Mouse (Mus musculus) MN1 (cell line): ENCODE results near the gene Rec114.

Source experiments
- DNase-seq: peaks from one replicate; pipeline ENCODE4 v3.0.0-alpha.2; 2016; ENCODE audit warnings: low spot score

The Rec114 gene

GRCm38 (mm10) chr9:58718964-58719363 is 24.8 kb downstream of the Rec114 start:
- DNase-seq: peak; percentile 19

GRCm38 (mm10) chr9:58716886-58717285 is 26.9 kb downstream of the Rec114 start:
- no peak for DNase-seq

DNA sequence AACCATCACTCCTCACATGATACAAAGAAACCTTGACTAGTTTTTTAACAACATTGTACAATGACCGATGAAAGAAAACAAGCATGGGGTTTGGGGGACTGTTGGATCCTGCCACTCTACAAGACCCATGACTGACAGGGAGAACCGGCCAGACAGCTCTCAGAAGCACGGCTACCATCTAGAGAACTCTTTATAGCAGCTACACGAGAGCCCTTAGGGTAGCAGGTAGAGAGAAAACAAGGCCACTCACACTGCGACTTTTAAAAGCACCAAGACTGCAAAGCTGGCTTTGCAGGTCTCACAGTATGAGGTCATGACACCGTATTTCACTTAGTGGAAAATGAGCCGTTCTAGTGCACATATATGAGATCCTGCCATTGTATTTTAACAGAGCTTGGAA is 33.1 kb downstream of the Rec114 start:
- no peak for DNase-seq

GRCm38 (mm10) chr9:58709939-58710338 is 33.8 kb downstream of the Rec114 start:
- peak; percentile 73 for DNase-seq

GRCm38 (mm10) chr9:58707796-58708195 is 36.0 kb downstream of the Rec114 start:
- DNase-seq: no peak

DNA sequence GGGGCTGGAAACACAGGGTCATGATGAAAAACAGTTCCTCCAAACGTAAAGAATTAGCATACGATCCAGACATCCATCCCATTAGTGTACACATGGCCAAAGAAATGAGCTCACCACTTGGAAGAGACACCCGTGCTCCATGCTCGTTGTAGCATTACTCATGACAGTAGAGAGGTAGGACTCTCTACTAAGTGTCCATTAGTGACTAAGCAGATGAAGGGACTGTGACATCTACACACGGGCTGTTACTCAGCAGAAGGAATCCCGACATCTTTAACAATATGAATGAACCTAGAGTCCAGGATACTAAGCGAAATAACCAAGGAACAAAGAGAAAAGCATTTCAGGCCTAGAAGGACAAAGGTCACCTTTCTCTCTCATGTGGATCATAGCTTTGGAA is 37.7 kb downstream of the Rec114 start:
- no peak for DNase-seq

DNA sequence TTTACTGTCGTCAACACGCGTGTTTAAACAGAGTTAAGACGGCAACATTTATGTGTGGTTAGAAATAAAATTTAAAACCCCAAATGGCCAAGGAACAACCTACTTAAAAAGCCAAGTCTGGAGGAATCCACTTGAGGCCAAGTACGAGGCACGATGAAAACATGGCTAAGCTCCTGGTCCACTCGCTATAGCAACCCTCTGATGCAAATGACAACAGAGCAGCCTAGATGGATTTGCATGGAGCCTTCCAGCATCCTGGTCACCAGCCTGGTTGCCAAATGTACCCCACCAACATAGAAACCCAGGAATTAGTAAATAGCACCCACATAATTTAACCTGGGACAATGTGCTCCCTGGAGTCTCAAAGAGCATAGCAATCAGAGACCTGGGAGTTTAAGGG is 40.0 kb downstream of the Rec114 start:
- DNase-seq: no peak

DNA sequence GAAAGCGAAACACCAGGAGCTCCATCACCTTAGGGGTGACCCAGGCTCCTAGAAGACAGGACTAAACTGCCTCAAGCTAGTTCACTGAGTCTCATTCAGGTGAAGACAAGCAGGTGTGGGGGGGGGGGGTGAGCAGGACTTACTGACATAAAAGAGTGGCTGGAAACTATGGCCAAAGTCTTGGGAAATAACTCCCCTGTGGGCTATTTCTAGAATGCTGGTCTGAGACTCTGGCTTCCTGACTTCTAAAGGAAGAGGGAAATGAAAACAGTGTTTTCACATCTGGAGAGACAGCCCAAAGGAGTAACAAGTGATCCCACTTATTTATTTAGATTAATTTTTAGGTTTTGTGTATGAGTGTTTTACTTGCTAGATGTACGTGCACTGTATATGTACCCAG is 42.0 kb downstream of the Rec114 start:
- DNase-seq: no peak

DNA sequence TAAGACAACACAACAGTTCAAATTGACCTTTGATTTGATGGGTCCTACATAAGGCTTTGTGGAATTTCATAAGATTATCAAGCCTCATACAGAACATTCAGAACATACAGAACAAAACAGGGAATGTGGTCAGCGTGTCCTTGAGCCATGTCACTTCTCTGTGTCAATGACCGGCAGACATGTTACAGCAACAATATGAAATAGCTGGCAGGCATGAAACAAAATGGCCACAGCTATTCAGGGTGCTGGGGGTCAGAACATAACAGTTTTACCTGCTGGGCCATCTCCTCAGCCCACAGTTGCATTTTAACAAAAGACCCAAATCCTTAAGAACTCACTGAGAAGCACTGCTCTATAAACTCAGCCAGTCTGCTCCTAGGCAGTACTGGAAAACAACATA is 45.3 kb downstream of the Rec114 start:
- DNase-seq: no peak

DNA sequence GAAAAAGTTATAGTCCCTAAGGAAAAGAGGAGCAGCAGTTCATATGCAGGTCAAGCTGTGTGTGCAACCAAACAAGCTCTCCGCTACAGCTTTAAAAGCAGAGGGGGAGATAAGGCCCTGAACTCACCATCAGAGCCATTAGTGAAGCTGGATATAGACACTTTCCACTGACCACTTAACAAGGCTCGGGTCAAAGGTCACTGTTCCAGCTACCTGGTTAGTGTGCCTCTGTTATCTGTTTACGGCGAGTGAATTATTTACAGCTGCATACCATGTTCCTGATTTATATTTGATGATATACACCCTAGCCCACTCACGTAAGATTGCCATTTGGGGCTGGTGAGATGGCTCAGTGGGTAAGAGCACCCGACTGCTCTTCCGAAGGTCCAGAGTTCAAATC is 52.3 kb downstream of the Rec114 start:
- DNase-seq: no peak

GRCm38 (mm10) chr9:58690701-58691100 is 53.1 kb downstream of the Rec114 start:
- no peak for DNase-seq

DNA sequence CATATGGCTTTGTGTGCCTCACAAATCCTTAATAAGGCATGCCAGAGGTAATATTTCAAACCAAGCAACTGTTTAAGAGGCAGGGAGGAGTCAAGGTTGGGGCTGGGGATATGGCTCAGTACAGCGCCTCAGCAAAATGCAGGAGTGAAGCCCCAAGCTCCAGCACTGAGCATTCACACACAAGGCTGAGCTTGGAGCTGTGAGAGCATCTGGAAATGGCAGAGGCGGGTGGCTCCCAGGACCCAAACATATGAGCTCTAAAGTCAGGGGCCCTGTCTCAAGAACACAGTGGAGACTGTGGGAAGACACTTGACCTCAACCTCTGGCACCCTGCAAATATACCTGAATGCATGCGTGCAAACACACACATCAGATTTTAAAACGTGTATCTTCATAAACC is 55.7 kb downstream of the Rec114 start:
- no peak for DNase-seq

DNA sequence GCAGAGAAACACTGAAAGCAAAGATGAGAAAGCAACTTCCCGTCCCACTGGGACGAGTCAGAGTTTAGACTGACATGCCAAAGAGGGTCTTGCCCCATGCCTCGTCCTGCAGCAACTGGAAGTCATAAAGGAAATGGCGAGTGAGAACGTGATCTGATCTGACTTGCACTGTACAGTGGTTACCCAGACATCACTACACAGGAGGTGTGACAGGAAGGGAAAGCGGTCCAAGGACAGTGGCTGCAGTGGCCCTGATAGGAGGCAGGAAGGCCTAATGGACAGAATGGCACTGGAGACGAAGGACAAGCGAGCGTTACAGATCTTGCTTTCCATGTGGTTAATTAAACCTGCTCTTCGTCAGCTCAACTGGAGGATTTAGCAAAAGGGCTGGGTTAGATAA is 58.5 kb downstream of the Rec114 start:
- DNase-seq: no peak

- no peak for DNase-seq
Measured at GRCm38 (mm10) chr9:58683372-58683771, 60.4 kb downstream of the Rec114 start.

- DNase-seq: no peak
Measured at GRCm38 (mm10) chr9:58682106-58682505, 61.7 kb downstream of the Rec114 start.

GRCm38 (mm10) chr9:58681411-58681810 is 62.4 kb downstream of the Rec114 start:
- no peak for DNase-seq

- DNase-seq: no peak
Measured at GRCm38 (mm10) chr9:58675371-58675770, 68.4 kb downstream of the Rec114 start.

- DNase-seq: no peak
Measured at GRCm38 (mm10) chr9:58674736-58675135, 69.0 kb downstream of the Rec114 start.

GRCm38 (mm10) chr9:58672474-58672873 is 71.3 kb downstream of the Rec114 start:
- DNase-seq: peak; percentile 56

DNA sequence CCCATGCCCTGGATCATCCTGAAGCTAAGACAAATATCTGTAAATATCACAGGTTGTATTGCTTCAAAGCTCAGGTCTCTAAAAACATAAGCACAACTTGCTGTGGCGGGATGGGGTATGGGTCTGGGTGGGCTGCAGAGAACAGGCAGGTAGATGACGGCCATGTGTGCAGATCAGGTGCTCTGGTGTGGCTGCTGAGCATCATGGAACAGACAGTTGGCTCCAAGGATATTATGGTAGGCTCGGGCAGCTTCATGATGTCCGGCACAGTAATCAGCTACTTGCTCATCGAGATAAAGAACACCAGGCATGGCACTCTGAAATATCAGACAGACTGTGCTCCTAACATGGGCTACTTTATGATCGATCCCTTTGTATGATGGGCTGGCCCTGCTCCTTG is 73.9 kb downstream of the Rec114 start:
- no peak for DNase-seq

GRCm38 (mm10) chr9:58669071-58669470 is 74.7 kb downstream of the Rec114 start:
- no peak for DNase-seq

GRCm38 (mm10) chr9:58668171-58668570 is 75.6 kb downstream of the Rec114 start:
- no peak for DNase-seq

DNA sequence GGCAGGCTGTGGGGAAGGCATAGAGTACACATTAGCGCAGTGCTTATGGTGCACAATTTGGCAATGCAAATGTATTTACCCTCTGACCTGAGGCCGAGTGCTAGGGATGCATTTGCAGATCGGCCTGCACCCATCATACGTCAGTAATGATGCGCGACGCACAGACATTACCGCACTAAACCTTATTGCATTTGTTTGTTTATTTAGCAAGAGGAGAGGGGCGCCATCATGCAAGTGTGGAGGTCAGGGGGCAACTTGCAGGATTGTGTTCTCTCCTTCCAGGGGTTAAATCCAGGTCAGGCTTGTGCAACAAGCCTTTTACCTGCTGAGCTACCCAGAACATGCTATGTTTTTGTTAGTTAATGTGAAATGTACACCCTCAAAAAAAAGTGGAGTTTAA is 76.5 kb downstream of the Rec114 start:
- no peak for DNase-seq

DNA sequence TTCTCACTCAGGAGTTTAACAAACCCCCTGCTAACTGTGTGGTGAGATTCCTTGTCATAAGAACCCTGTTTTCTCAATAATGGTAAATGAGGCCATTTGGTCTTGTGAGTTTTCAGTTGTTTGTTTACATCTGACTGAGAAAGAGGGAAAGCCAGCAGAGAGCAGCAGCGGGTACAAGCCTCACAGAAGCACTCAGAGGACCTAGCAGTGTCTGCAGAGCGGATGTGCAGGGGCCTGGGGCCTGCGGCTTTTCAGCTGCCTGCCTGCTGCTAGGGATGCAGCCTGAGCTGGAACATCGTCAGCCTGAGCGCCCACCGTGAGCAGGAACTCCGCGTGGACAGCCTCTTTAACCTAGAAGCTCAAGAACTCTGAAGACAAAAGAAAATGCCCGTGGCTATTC is 77.6 kb downstream of the Rec114 start:
- no peak for DNase-seq

DNA sequence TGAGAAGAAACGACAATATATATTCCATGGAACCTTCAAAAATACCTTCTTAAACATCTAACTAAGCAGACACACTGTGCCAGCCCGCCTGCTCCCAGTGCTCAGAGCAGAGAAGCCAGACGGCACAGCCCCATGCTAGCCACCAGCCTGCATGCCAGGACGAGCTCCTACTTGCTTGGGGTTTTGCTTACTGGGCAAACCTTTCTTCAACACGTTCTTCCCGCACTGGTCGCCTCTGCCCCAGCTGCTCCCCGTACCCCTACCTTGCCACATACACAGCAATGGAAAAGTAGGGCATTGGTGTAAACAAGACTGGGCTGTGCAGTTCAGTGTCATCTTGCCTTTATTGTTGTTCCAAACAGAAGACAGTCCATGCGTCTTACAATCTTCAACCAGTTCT is 78.3 kb downstream of the Rec114 start:
- DNase-seq: no peak
